Mouse (Mus musculus): ENCODE data around the gene Atf6. TPM values are rescaled to one million over a fixed set of nuclear protein-coding genes. Genes with fewer than 3 reads are reported as not detected.
A peak's percentile ranks its signal among the peaks of the same experiment; 100 is the strongest.

Atf6 gene
- total RNA-seq, 1 experiment, result 33.2 TPM

DNA sequence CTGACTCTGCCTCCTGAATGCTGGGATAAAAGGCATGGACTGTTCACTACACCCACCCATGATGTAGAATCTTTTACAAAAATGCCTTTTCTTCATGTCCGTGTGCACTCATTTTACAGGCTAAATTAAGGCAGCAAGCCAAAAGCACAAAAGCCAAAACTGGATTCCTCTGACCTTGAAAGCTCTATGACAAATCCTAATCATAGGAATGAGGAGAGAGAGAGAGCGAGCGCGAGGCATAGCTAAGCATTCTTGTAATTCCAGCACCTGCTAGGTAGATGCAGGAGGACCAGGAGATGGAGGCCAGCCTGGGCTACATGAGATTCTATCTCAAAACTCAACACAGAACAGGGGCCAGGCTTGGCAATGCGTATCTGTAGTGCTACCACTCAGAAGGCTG lies 9.3 kb upstream of the Atf6 start:
- Histone ChIP-seq H3K27ac (ENCODE audit: insufficient read depth, low read depth, low read length, poor library complexity, severe bottlenecking) (no peak overlapping the region), H3K4me3 (ENCODE audit: insufficient read depth in 1 of 2, low read depth in 1 of 2, low read length in 2 of 2, poor library complexity in 1 of 2, severe bottlenecking in 1 of 2) (no peak overlapping the region), H3K36me3 (ENCODE audit: control insufficient read depth, insufficient read depth, low read length, poor library complexity, severe bottlenecking) (peaks cover 12% of the 10 kb centered on the region), H3K9ac (ENCODE audit: insufficient read depth, low read depth, low read length, poor library complexity, severe bottlenecking) (no peak overlapping the region), H3K4me1 (ENCODE audit: control insufficient read depth in 2 of 2, insufficient read depth in 2 of 2, low read length in 2 of 2, poor library complexity in 1 of 2) (peaks cover 0 to under 1% of the 10 kb centered on the region in 2 experiments; a peak in 1 of 4 replicates), H3K9me3 (ENCODE audit: control insufficient read depth, insufficient read depth, low read depth, low read length) (no peaks in the 10 kb centered on the region)
- TF ChIP-seq HCFC1 (IDR thresholded peaks at IDR 0.05; ENCODE audit: borderline replicate concordance, insufficient read depth, low read length) (no peak), MAFK (IDR thresholded peaks at IDR 0.05; ENCODE audit: insufficient read depth, low read depth, low read length) (no peak), CHD2 (IDR thresholded peaks at IDR 0.05; ENCODE audit: low read depth, low read length) (no peak), ZNF384 (IDR thresholded peaks at IDR 0.05; ENCODE audit: low read depth, low read length) (no peak), ZC3H11A (IDR thresholded peaks at IDR 0.05; ENCODE audit: borderline replicate concordance, low read depth, low read length) (no peak)
- no peak for DNase-seq (ENCODE audit: low read depth, low spot score)
- in situ Hi-C loops (cut with MboI; ENCODE audit: low sequenced_read_pairs in 2 of 2, unreplicated experiment in 2 of 2), result loop anchor here (25.0 kb wide), 2 partner anchors 110 to 360 kb away; partner anchors contain the start of genes Apoa2 (in 1 of the 2), Fcer1g (in 1 of the 2) and Fcgr2b (in 1 of the 2)

GRCm38 (mm10) chr1:170875676-170876075 lies 8.1 kb upstream of the Atf6 start:
- H3K9ac ChIP-seq (ENCODE audit: insufficient read depth, low read depth, low read length, poor library complexity, severe bottlenecking), result no peak overlapping the region
- H3K4me3 ChIP-seq (ENCODE audit: insufficient read depth in 1 of 2, low read depth in 1 of 2, low read length in 2 of 2, poor library complexity in 1 of 2, severe bottlenecking in 1 of 2), result no peak overlapping the region
- H3K36me3 ChIP-seq (ENCODE audit: control insufficient read depth, insufficient read depth, low read length, poor library complexity, severe bottlenecking), result peaks cover 11% of the 10 kb centered on the region
- H3K27ac ChIP-seq (ENCODE audit: insufficient read depth, low read depth, low read length, poor library complexity, severe bottlenecking), result no peak overlapping the region
- H3K9me3 ChIP-seq (ENCODE audit: control insufficient read depth, insufficient read depth, low read depth, low read length), result no peaks in the 10 kb centered on the region
- in situ Hi-C loops (cut with MboI; ENCODE audit: low sequenced_read_pairs in 2 of 2, unreplicated experiment in 2 of 2), result loop anchor here (25.0 kb wide), 2 partner anchors 112 to 362 kb away; partner anchors contain the start of genes Apoa2 (in 1 of the 2), Fcer1g (in 1 of the 2) and Fcgr2b (in 1 of the 2)
- peaks cover 2 to 3% of the 10 kb centered on the region in 2 experiments; a peak in 2 of 4 replicates for H3K4me1 ChIP-seq (ENCODE audit: control insufficient read depth in 2 of 2, insufficient read depth in 2 of 2, low read length in 2 of 2, poor library complexity in 1 of 2)
- TF ChIP-seq ZC3H11A (IDR thresholded peaks at IDR 0.05; ENCODE audit: borderline replicate concordance, low read depth, low read length) (no peak), MAFK (IDR thresholded peaks at IDR 0.05; ENCODE audit: insufficient read depth, low read depth, low read length) (no peak), HCFC1 (IDR thresholded peaks at IDR 0.05; ENCODE audit: borderline replicate concordance, insufficient read depth, low read length) (no peak), ZNF384 (IDR thresholded peaks at IDR 0.05; ENCODE audit: low read depth, low read length) (no peak), CHD2 (IDR thresholded peaks at IDR 0.05; ENCODE audit: low read depth, low read length) (no peak)
- DNase-seq (ENCODE audit: low read depth, low spot score), result no peak

- H3K4me3 ChIP-seq (ENCODE audit: insufficient read depth in 1 of 2, low read depth in 1 of 2, low read length in 2 of 2, poor library complexity in 1 of 2, severe bottlenecking in 1 of 2), result peak overlapping the region; percentile 30 to 49; a peak in 3 of 4 replicates
Observed at GRCm38 (mm10) chr1:170871961-170872360, 4.4 kb upstream of the Atf6 start.

DNA sequence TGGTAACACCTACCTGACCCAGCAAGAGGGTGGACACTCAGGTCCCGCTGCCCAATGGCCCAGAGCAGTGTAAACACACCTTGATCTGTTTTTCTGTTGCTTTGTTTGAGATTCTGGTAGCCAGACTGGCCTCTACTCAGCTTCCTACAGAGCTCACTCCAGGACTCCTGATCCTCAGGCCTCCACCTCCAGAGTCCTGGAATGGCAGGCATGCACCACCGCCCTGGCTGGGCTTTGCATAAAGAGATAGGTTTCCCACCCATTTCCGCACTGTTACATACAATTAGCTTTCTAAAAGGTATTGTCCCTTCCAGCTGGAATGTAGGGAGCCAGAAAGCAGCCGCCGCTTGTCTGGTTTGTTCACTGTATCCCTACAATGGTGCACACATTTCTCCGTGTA lies 3.8 kb upstream of the Atf6 start:
- Histone ChIP-seq H3K9ac (ENCODE audit: insufficient read depth, low read depth, low read length, poor library complexity, severe bottlenecking) (peak overlapping the region; percentile 40), H3K36me3 (ENCODE audit: control insufficient read depth, insufficient read depth, low read length, poor library complexity, severe bottlenecking) (peaks cover 5% of the 10 kb centered on the region; the same call in 1 of the 2 replicates), H3K4me1 (ENCODE audit: control insufficient read depth in 2 of 2, insufficient read depth in 2 of 2, low read length in 2 of 2, poor library complexity in 1 of 2) (peaks cover 2 to 6% of the 10 kb centered on the region in 2 experiments; a peak in 2 of 4 replicates), H3K9me3 (ENCODE audit: control insufficient read depth, insufficient read depth, low read depth, low read length) (no peaks in the 10 kb centered on the region), H3K27ac (ENCODE audit: insufficient read depth, low read depth, low read length, poor library complexity, severe bottlenecking) (peak overlapping the region; percentile 98), H3K4me3 (ENCODE audit: insufficient read depth in 1 of 2, low read depth in 1 of 2, low read length in 2 of 2, poor library complexity in 1 of 2, severe bottlenecking in 1 of 2) (peak overlapping the region; percentile 30 to 49)
- in situ Hi-C loops (cut with MboI; ENCODE audit: low sequenced_read_pairs in 2 of 2, unreplicated experiment in 2 of 2), result no loop called here
- DNase-seq (ENCODE audit: low read depth, low spot score), result peak; percentile 79
- TF ChIP-seq ZC3H11A (IDR thresholded peaks at IDR 0.05; ENCODE audit: borderline replicate concordance, low read depth, low read length) (no peak), CHD2 (IDR thresholded peaks at IDR 0.05; ENCODE audit: low read depth, low read length) (0 out of 2 replicates have a peak, but pooled peaks have one; percentile 22), HCFC1 (IDR thresholded peaks at IDR 0.05; ENCODE audit: borderline replicate concordance, insufficient read depth, low read length) (no peak), ZNF384 (IDR thresholded peaks at IDR 0.05; ENCODE audit: low read depth, low read length) (no peak), MAFK (IDR thresholded peaks at IDR 0.05; ENCODE audit: insufficient read depth, low read depth, low read length) (no peak)

More at GRCm38 (mm10) chr1:170871961-170872360, 4.4 kb upstream of the Atf6 start:
- Histone ChIP-seq H3K9ac (ENCODE audit: insufficient read depth, low read depth, low read length, poor library complexity, severe bottlenecking) (peak overlapping the region; percentile 40; the same call in 1 of the 2 replicates), H3K4me1 (ENCODE audit: control insufficient read depth in 2 of 2, insufficient read depth in 2 of 2, low read length in 2 of 2, poor library complexity in 1 of 2) (peaks cover 2 to 6% of the 10 kb centered on the region in 2 experiments; a peak in 2 of 4 replicates), H3K9me3 (ENCODE audit: control insufficient read depth, insufficient read depth, low read depth, low read length) (no peaks in the 10 kb centered on the region), H3K36me3 (ENCODE audit: control insufficient read depth, insufficient read depth, low read length, poor library complexity, severe bottlenecking) (peaks cover 5% of the 10 kb centered on the region; the same call in 1 of the 2 replicates), H3K27ac (ENCODE audit: insufficient read depth, low read depth, low read length, poor library complexity, severe bottlenecking) (peak overlapping the region; percentile 98; the same call in 1 of the 2 replicates)
- no peak for DNase-seq (ENCODE audit: low read depth, low spot score)
- TF ChIP-seq HCFC1 (IDR thresholded peaks at IDR 0.05; ENCODE audit: borderline replicate concordance, insufficient read depth, low read length), result no peak
- in situ Hi-C loops (cut with MboI; ENCODE audit: low sequenced_read_pairs in 2 of 2, unreplicated experiment in 2 of 2), result no loop called here
